Comparison of ENCODE assay signal across 8 mouse cellular contexts in the genomic region with DNA sequence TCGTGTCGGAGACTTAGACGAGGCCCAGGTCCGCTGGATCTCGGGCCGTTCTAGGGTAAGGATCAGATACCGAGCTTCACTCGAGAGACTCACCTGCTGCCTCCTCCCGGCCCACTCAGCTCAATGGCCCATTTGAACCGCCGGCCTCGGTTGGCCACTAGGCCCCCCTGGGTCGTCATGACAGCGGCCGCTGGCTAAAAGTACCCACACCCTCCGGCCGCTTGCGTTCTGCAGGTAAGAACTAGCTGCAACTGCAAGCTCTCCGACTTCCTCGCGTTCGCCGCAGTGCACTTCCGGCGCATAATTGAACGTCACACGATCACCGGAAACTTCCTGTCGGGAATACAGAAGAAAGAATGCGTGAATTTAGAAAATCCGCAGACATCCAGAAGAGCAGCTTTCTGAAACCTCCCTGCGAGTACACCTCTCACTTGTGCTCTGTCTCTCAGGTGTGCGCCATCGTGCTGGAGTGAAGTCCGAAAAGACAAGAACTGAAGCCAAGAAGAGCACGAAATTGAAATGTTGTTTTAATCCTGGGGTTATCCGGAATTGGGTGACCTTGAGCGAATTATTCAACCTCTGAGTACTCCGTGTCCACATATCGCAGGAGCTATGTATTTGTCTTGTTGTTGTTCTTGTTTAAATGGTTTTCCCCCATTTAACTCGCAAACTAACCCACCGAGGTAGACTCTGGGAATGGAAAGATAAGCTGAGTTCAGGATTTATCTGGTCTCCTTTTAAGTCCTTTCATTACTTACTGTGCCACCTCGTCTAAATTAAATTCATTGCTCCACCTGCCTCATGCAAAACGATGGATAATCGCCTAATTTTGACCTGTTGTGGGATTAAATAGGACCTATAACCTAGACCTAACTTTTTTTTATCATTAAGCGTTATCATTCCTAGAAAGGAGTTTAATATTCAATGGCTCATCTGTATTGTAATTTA. TPM values are rescaled to one million over a fixed set of nuclear protein-coding genes. Genes with fewer than 3 reads are reported as not detected.
A peak's percentile ranks its signal among the peaks of the same experiment; 100 is the strongest.
DNase-seq lines count a peak whose midpoint lies in the region; ATAC-seq lines count a peak whose summit lies in the region.

Emc4 (minus strand) TSS at position 302 of the 948 bp plus-strand sequence.

- H3K36me3 ChIP-seq in heart, embryonic 13.5 days: peaks cover 29% of the 10 kb centered on the region
- H3K36me3 ChIP-seq in liver, embryonic 12.5 days: peaks cover 23% of the 10 kb centered on the region
- H3K36me3 ChIP-seq in stomach, embryonic 15.5 days: peaks cover 5% of the 10 kb centered on the region

- H3K9ac ChIP-seq in heart, embryonic 13.5 days: peak within 1 kb of the TSS; percentile 90
- H3K9ac ChIP-seq in liver, embryonic 12.5 days: peak within 1 kb of the TSS; percentile 85
- peak within 1 kb of the TSS; percentile 85 for H3K9ac ChIP-seq in stomach, embryonic 15.5 days

- H3K27me3 ChIP-seq in heart, embryonic 13.5 days (replicated peaks): no peaks in the 10 kb centered on the region
- no peaks in the 10 kb centered on the region for H3K27me3 ChIP-seq in liver, embryonic 12.5 days (replicated peaks)
- H3K27me3 ChIP-seq in stomach, embryonic 15.5 days (replicated peaks): no peaks in the 10 kb centered on the region

- peak; percentile 89 for DNase-seq in CD4-positive helper T cell, adult 2 months (ENCODE audit: low read depth, low spot score)
- DNase-seq in brain, embryonic 18.5 days (ENCODE audit: low read depth, low spot score): peak; percentile 85
- peak; percentile 96 for DNase-seq in kidney, postnatal 10 days
- DNase-seq in natural killer cell, adult 2 months (ENCODE audit: low spot score in 2 of 2): peak; percentile 77 to 81

- under 1% methylated on average over 46 of the region's 46 CpGs for WGBS in heart, embryonic 13.5 days
- 2% methylated on average over 46 of the region's 46 CpGs for WGBS in liver, embryonic 12.5 days (ENCODE audit: insufficient replicate concordance)
- 2% methylated on average over 46 of the region's 46 CpGs for WGBS in stomach, embryonic 15.5 days

- no peaks in the 10 kb centered on the region for H3K9me3 ChIP-seq in heart, embryonic 13.5 days
- no peaks in the 10 kb centered on the region for H3K9me3 ChIP-seq in liver, embryonic 12.5 days (replicated peaks)
- H3K9me3 ChIP-seq in stomach, embryonic 15.5 days: no peaks in the 10 kb centered on the region

- peak; percentile 95 for ATAC-seq in erythroid progenitor cell, adult 5-6 weeks (replicated peaks; ENCODE audit: low FRiP score, poor library complexity, severe bottlenecking)
- ATAC-seq in heart, embryonic 13.5 days (ENCODE audit: extremely low read depth, insufficient number of reproducible peaks, low FRiP score, low TSS enrichment): 0 out of 2 replicates have a peak, but pooled peaks have one; percentile 31
- ATAC-seq in liver, embryonic 12.5 days: peak; percentile 82
- peak; percentile 90 for ATAC-seq in stomach, embryonic 15.5 days (ENCODE audit: insufficient read depth, low FRiP score, low read depth)

- H3K27ac ChIP-seq in heart, embryonic 13.5 days (replicated peaks): peak within 1 kb of the TSS; percentile 84
- peak within 1 kb of the TSS; percentile 88 for H3K27ac ChIP-seq in liver, embryonic 12.5 days
- peak within 1 kb of the TSS; percentile 88 for H3K27ac ChIP-seq in stomach, embryonic 15.5 days

- peak within 1 kb of the TSS; percentile 77 for H3K4me2 ChIP-seq in heart, embryonic 13.5 days
- peak within 1 kb of the TSS; percentile 88 for H3K4me2 ChIP-seq in liver, embryonic 12.5 days
- H3K4me2 ChIP-seq in stomach, embryonic 15.5 days: peak within 1 kb of the TSS; percentile 71

- H3K4me3 ChIP-seq in heart, embryonic 13.5 days: peak within 1 kb of the TSS; percentile 83
- peak within 1 kb of the TSS; percentile 94 for H3K4me3 ChIP-seq in liver, embryonic 12.5 days
- H3K4me3 ChIP-seq in stomach, embryonic 15.5 days (replicated peaks): peak within 1 kb of the TSS; percentile 99

- peaks cover 16% of the 10 kb centered on the region for H3K4me1 ChIP-seq in heart, embryonic 13.5 days
- peaks cover 23% of the 10 kb centered on the region for H3K4me1 ChIP-seq in liver, embryonic 12.5 days
- H3K4me1 ChIP-seq in stomach, embryonic 15.5 days: no peaks in the 10 kb centered on the region; the same call in 1 of the 2 replicates

RNA-seq across cellular contexts. Expression of gene Emc4, which starts in this region (rescaled TPM):
- total RNA-seq in erythroid progenitor cell, adult 5-6 weeks (2015; ENCODE audit: low replicate concordance): 23.5 and 30.3 TPM in 2 replicates
- total RNA-seq in erythroid progenitor cell, adult 5-6 weeks (2017; ENCODE audit: low replicate concordance): 9.9 and 11.3 TPM in 2 replicates
- polyA plus RNA-seq in heart, embryonic 13.5 days (2015; fragmentation: Nextera tagmentation; extraction: Ambion mirVana): 96.8 and 109 TPM in 2 replicates
- 50.6 and 53.4 TPM in 2 replicates for polyA plus RNA-seq in liver, embryonic 12.5 days (2016; fragmentation: Nextera tagmentation; extraction: Ambion mirVana)
- 101 and 107 TPM in 2 replicates for polyA plus RNA-seq in stomach, embryonic 15.5 days (2015; fragmentation: Nextera tagmentation; extraction: Ambion mirVana)

Comparison
In these comparisons a context has a peak if more than half of its experiments do, and no peak if none do; other contexts are left out.
1. Peak in every context shown above with its lines: DNase-seq, ATAC-seq, H3K4me3 ChIP-seq and H3K27ac ChIP-seq.
2. ATAC-seq: peak in every context shown above with its lines; median percentile 95 in erythroid progenitor cell, adult 5-6 weeks; 90 in stomach, embryonic 15.5 days; 82 in liver, embryonic 12.5 days; 31 in heart, embryonic 13.5 days.